Mouse (Mus musculus): ENCODE results near the gene Sell.

GRCm38 (mm10) chr1:164019789-164020188 lies 42.0 kb upstream of the Sell start:
- TF ChIP-seq EP300 (optimal IDR thresholded peaks at IDR 0.05) (no peak), CTCF (IDR thresholded peaks at IDR 0.05; ENCODE audit: low read depth) (no peak)
